Mouse (Mus musculus) ZHBTc4 (cell line): ENCODE results near the gene Lrrc58.
A peak's percentile ranks its signal among the peaks of the same experiment; 100 is the strongest.

Experiments used
- DNase-seq: peaks from one replicate; pipeline ENCODE4 v3.0.0-alpha.2; 2011; ENCODE audit warnings: low read depth, low spot score

Lrrc58 gene

GRCm38 (mm10) chr16:37868506-37869469, 599 bp downstream of the Lrrc58 start:
- peak; percentile 89 for DNase-seq

DNA sequence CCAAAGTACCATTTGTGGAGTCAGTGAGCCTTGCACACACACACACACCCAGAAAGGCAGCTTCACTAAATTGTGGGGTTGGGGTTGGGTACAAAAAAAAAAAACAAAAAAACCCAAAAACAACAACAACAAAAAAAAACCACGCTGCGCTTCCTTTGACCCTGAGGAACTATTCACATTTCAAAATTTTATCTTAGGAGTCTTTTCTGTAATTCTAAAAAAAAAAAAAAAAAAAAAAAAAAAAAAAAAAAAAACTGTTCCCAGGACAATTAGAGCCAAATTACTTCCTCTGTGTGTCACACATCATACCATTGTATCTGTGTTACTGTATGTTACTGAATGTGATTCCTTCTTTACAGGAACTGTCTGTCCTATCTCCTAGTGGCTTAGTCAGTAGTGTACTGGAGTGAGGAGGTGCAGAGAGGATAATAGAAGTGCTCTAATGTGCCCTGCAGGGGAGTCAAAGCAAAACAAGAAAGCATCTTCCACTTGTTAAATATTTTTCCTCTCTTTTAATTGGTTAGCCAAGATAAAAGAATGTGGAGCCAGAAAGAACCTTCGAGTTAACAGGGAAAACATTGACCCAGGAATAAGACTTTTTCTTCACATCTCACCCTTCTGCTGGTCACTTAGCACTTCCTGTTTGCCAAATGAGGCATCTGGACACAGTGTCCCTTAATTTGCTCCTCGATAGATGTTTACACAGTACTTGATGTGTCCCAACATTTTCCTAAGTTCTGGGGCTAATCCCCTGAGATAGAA, 1.5 kb downstream of the Lrrc58 start:
- peak; percentile 20 for DNase-seq

DNA sequence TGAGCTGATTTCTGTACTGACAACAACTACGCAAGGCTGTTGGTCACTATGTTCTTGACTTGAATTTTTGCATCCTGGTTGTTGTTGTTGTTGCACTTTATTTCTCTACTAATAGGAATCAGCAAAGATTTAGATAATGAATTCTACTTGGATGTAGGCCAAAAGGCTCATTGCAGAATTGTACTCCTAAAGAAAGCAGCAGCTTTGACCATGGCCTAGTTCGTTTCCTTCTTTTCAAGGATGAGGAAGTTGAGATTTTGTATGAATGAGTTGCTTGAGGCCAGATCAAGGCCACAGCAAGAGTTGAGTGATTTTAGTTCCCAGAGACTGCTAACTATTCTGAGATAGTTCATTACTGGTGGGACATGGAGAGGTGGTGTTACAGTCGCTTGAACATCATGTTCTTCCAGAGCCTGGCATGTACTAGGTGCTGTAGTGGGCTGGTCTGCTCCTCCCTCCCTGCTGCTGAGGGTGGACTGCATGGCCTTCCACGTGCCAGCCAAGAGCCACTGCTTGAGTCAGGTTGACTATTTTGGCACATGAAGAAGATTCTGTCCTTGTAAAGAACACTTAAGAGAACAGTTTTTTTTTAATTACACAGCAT, 3.0 kb downstream of the Lrrc58 start:
- DNase-seq, result no peak

DNA sequence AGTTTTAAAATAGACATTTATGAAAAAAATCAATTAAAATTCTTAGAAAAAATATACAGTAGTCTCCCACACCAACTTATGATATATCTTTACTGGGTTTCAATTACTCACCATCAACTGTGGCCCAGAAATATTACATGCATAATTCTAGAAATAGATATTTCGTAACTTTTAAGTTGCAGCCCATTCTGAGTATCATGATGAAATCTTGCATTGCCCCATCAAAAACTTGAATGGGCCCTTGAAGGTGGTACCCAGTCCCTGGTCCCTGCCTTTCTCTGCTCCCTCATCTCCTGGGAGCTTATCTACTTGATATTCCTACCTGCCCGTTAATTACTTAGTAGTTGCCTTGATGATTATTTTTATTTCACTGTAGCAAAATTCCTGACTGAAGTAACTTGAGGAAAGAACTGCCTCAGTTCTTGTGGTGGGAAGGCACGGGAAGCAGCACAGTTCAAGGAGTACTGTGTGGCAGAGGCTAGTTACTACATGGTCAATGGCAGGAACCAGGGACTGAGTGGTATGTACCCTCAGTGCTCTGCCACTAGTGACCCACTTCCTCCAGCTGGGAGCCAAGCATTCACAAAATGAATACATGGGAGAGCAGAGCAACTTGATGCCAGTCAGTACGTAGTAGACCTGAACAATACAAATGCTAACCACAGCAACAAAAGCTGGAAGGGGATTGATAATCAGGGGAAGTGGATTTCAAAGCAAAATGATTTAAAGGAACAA, 6.5 kb downstream of the Lrrc58 start:
- DNase-seq, result no peak

DNA sequence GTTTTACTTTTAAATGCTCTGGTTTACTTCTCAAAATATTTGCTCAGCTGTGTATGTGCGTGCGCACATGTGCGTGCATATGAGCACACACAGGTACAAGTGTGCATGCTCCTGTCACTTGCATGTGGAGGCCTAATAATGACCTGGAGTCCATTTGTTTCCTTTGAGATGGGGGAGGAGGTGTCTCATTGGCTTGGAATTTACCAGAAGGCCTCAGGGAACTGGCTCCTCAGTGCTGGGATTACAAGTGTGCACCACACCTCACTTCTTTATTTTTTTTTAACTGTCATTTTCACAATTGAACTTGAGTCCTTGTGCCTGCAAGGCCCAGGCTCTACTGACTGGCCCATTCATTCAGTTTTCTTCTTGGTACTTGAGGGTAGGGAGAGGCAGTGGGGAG, 9.2 kb downstream of the Lrrc58 start:
- no peak for DNase-seq

DNA sequence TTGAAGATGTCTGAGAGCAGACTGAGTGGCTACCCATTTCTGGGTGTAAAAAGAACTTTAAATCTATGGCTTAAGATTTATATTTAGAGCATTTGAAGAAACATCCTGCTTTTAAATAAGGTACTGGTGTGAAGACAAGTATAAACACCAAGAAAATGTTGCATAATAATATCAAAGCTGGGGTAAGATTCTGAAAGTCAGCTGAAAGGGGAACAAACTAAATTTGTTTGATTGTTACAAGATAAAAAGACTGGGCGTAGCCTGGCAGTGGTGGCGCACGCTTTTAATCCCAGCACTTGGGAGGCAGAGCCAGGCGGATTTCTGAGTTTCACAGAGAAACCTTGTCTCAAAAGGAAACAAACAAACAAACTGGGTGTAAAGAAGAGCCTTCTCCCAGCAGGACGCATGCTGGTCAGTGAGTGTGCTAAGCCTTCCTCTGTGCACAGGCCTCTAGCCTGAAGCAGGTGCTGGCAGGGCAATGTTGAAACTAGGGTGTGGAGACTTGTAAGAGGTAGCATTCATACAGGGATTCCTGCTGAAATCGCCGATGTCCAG, 10.8 kb downstream of the Lrrc58 start:
- peak; percentile 12 for DNase-seq

GRCm38 (mm10) chr16:37879750-37880419, 11.7 kb downstream of the Lrrc58 start:
- no peak for DNase-seq

GRCm38 (mm10) chr16:37881168-37881567, 13.0 kb downstream of the Lrrc58 start:
- DNase-seq, result no peak

- no peak for DNase-seq
These were observed 20.8 kb downstream of the Lrrc58 start for GRCm38 (mm10) chr16:37888986-37889385.

DNA sequence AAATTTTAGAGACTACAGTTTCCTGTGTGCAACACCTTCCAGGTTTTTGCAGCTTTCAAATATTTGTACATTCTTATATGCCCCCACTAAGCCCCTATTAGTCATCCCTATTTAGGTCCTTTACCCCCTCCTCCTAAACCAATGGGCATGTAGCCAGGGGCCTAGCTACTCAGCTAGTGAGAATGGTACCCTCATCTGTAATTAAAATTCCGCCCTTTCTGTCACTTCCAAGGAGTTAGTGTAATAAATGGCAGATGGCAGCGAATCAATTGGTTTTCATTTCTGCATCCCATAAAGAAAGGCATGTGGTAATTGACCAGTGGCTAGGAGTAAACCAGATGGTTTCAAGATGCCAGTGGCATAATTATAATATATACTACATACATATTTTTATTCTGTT, 24.5 kb downstream of the Lrrc58 start:
- DNase-seq, result no peak

DNA sequence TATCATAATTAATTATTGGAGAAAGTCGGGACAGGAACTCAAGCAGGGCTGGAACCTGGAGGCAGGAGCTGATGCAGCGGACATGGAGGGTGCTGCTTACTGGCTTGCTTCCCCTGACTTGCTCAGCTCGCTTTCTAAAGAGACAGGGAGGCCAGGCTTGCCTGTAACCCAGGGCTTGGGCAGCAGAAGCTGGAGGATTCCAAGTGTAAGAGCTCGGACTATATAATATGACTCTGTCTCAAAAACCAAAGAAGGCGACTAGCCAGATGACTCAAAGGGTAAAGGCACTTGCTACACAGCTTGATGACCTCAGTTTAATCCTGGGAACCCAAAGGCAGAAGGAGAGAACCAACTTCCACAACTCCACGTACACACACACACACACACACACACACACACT, 25.2 kb downstream of the Lrrc58 start:
- DNase-seq, result no peak

GRCm38 (mm10) chr16:37893942-37894341, 25.8 kb downstream of the Lrrc58 start:
- DNase-seq, result no peak

- no peak for DNase-seq
These were observed 30.6 kb downstream of the Lrrc58 start for GRCm38 (mm10) chr16:37898790-37899189.

DNA sequence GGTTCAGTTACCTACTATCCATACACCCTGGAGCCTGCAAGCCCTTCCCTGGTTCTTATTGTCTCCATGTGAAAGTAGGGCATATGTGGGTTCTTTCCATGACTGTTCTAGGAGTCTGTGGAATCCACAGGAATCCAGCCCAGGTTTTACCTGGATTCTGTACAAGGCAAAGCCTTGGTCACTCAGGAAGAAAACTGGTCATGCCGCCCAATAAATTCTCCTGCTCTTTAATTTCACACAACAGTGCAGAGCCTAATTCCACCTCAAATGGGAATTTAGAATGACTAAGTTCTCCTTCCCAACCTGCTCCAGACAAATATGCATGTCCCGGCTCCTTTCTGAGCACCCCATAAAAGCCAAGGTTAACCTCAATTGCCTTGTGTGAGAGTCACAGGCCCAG, 31.2 kb downstream of the Lrrc58 start:
- no peak for DNase-seq

DNA sequence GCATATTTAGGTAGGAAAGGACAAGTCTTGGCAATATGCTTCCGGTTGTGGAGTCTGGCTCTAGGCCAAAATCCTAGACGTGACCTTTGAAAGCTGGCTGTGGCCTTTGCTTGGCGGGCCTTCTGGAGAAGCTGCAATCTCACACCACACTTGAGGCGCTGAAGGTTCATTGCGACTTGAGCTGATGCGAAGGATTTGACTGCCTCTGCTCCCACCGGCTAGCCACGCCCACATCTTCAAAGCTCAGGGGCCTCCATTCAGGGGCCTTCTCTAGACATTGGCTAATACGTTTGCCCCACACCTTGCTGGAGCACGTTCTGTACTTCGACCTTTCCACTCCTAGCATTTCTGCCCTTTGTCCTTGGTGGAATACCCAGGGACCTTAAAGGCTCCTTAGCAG, 33.1 kb downstream of the Lrrc58 start:
- peak; percentile 43 for DNase-seq

GRCm38 (mm10) chr16:37906456-37906855, 38.3 kb downstream of the Lrrc58 start:
- no peak for DNase-seq

DNA sequence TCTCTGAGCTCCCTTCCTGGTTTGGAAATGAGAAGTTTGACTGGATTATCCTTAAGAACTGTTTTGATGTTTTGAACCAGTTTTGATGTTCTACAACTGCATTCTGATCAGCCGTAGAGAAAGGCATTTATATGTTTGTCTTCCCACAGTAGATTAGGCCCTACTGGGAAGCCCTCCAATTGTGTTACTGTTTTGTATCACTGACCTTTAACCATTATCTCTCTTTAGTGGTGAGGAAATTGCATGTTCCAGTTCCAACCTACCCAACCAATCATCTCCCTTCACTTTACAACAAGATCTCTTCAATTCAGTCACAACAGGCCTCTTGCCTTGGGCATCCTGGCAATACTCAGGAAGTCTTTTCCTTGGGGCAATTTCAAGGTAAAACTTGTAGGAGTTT, 42.9 kb downstream of the Lrrc58 start:
- no peak for DNase-seq

DNA sequence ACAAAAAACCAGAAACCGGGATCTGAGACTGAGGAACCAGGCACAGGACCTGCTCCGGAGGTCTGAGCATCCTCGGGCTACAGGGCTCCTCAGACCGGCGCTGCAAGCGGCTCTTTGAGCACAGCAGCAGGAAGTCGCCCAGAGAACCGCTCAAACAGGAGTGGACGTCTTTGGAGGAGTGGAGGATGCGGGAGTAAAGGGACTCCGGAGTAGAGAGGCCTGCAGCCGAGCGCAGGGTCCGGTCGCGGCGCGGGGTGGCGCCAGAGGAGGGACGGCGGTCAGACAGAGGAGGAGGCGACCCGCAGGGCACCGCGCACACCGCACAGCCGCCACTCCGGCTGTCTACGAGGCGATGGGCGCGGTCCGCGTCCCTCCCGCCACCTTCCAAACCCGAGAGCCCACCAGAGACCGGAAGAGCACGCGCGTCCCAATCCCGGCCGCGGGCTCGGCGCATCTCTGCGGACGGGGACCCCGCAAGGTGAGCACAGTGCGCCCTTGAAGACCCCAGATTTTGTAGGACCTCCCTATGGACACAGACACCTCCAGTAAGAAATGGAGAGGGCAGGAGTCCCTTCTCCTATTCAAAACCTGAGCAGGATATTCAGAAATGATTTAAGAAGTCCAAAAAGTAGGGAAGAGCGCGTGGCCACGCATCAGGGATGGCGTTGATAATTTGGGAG, 48.1 kb downstream of the Lrrc58 start, which contains the start of gene Gpr156:
TSS of gene Gpr156 (plus strand) at position 359 of the 680 bp plus-strand sequence.
- peak; percentile 44 for DNase-seq

DNA sequence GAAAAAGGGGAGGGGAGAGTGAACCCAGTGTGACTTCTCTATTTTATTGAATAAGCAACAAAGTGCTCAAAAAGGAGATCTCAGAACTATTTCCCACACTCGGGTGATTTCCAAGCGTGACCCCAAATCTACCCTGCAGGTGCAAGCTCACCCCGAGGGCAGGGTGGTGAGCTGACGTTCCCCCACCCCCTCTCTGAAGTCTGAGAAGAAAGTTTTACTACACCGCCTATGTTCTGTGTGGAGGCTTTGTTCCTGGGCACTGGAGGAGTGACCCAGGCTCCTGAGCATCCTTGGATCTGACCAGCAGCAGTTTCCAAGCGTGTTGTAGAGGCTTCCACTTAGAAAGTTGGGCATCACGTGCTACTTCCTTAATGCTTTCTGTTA, 48.6 kb downstream of the Lrrc58 start:
- no peak for DNase-seq

DNA sequence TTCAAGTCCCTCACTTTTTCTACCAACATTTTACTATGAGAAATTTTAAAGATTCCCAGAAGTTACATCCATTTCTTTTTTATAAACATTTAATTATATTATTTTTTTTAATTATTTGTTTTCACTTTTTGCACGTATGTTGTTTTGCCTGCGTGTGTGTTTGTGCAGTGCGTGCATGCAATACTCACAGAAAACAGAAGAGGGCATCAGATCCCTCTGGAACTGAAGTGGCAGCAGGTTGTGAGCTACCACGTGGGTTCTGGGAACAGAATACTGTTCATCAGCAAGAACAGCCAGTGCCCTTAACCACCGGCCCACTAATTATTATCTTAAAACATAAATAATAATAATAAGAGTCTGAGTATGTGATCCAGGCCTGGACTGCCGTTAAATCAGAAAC, 50.8 kb downstream of the Lrrc58 start:
- peak; percentile 75 for DNase-seq
